Mouse (Mus musculus) olfactory bulb, adult 2 months (tissue): ENCODE measurements around the gene Eif2b3. TPM values are rescaled to one million over a fixed set of nuclear protein-coding genes. Genes with fewer than 3 reads are reported as not detected.

ENCODE experiments used
- H3K27ac ChIP-seq: fragments of 200-500 bp; 2 replicates; pipeline ENCODE4 v1.5.1; 2012; ENCODE audit warnings: low read depth, low read length; ENCODE audit not compliant: insufficient read depth
- H3K4me1 ChIP-seq: fragments of 200-500 bp; 2 replicates; pipeline ENCODE4 v1.6.1; 2012; ENCODE audit warnings: low read length; ENCODE audit not compliant: control insufficient read depth, insufficient read depth
- H3K4me3 ChIP-seq: fragments of 200-500 bp; 2 replicates; pipeline ENCODE4 v1.5.1; 2012; ENCODE audit warnings: mild to moderate bottlenecking, low read depth, low read length, moderate library complexity; ENCODE audit not compliant: insufficient read depth
- CTCF ChIP-seq: fragments of 200-500 bp; IDR thresholded peaks from 2 replicates; pipeline ENCODE4 v1.5.1; 2012; ENCODE audit warnings: low read depth, mild to moderate bottlenecking, low read length, moderate library complexity; ENCODE audit not compliant: insufficient read depth
- POLR2A ChIP-seq: fragments of 200-500 bp; IDR thresholded peaks from 2 replicates; pipeline ENCODE4 v1.6.1; 2012; ENCODE audit warnings: mild to moderate bottlenecking, low read depth, low read length, moderate library complexity; ENCODE audit not compliant: insufficient read depth
- WGBS: fragments of 180-500 bp; shearing (Covaris S2); methylation state at CpG from one replicate; pipeline ENCODE4 v1.1.7; 2018; 5-methylcytosine and 5-hydroxymethylcytosine counted together
- polyA plus RNA-seq: library from polyadenylated mRNA; stranded (reverse); fragments of >200 nt; gene quantifications from 2 replicates; pipeline ENCODE4 v1.2.4, GENCODE M21; 2012; ENCODE audit warnings: low replicate concordance; ENCODE audit not compliant: missing spikeins, insufficient read depth, insufficient read length

The Eif2b3 gene
- polyA plus RNA-seq, 1 experiment, result not detected

GRCm38 (mm10) chr4:117010231-117010630, 9.0 kb upstream of the Eif2b3 start:
- Histone ChIP-seq H3K27ac (no peak overlapping the region), H3K4me3 (no peak overlapping the region), H3K4me1 (no peaks in the 10 kb centered on the region)
- WGBS, result 82% methylated on average over 5 of the region's 5 CpGs
- TF ChIP-seq POLR2A (no peak), CTCF (no peak)

DNA sequence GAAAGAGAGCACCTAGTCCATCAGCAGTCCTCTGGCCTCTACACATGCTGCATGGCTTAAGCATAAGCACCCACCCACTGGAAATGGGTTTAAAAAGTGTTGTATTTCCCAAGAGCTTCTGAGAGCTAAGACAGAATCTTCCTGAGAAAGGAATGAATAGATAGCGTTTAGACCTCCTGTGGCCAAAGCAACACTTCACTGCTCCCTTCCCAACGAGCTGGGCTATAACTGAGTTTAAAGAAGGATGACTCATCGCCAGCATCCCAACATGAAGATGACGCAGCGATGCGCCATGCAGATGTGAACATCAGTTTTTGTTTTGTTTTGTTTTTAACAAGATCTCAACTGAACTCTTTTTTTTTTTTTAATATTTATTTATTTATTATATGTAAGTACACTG, 5.6 kb upstream of the Eif2b3 start:
- Histone ChIP-seq H3K4me3 (no peak overlapping the region), H3K27ac (no peak overlapping the region), H3K4me1 (no peaks in the 10 kb centered on the region)
- TF ChIP-seq POLR2A, result no peak
- no peak for TF ChIP-seq CTCF
- WGBS, result 63% methylated on average over 6 of the region's 6 CpGs

GRCm38 (mm10) chr4:117014901-117015415, 4.2 kb upstream of the Eif2b3 start:
- no peaks in the 10 kb centered on the region for H3K4me1 ChIP-seq
- no peak overlapping the region for H3K27ac ChIP-seq
- WGBS, result 61% methylated on average over 4 of the region's 4 CpGs
- TF ChIP-seq CTCF, result no peak
- no peak for TF ChIP-seq POLR2A
- H3K4me3 ChIP-seq, result no peak overlapping the region

- no peak for TF ChIP-seq POLR2A
- TF ChIP-seq CTCF, result no peak
Measured at GRCm38 (mm10) chr4:117017738-117018137, 1.5 kb upstream of the Eif2b3 start.

GRCm38 (mm10) chr4:117018327-117018726, 875 bp upstream of the Eif2b3 start:
- 70% methylated on average over 7 of the region's 7 CpGs for WGBS
- H3K4me1 ChIP-seq, result no peaks in the 10 kb centered on the region
- no peak overlapping the region for H3K4me3 ChIP-seq
- no peak for TF ChIP-seq POLR2A
- TF ChIP-seq CTCF, result no peak
- no peak overlapping the region for H3K27ac ChIP-seq

More at GRCm38 (mm10) chr4:117017738-117018137, 1.5 kb upstream of the Eif2b3 start:
- Histone ChIP-seq H3K27ac (no peak overlapping the region), H3K4me1 (no peaks in the 10 kb centered on the region), H3K4me3 (no peak overlapping the region)
- WGBS, result 86% methylated on average over 2 of the region's 2 CpGs

- Histone ChIP-seq H3K4me3 (no peak overlapping the region), H3K27ac (no peak overlapping the region), H3K4me1 (no peaks in the 10 kb centered on the region)
- 98% methylated on average over 4 of the region's 4 CpGs for WGBS
- TF ChIP-seq CTCF, result no peak
- TF ChIP-seq POLR2A, result no peak
Measured at GRCm38 (mm10) chr4:117023469-117023868, 4.3 kb downstream of the Eif2b3 start.

GRCm38 (mm10) chr4:117031105-117031504, 11.9 kb downstream of the Eif2b3 start:
- 97% methylated on average over 1 of the region's 1 CpGs for WGBS
- no peak overlapping the region for H3K27ac ChIP-seq
- H3K4me1 ChIP-seq, result no peaks in the 10 kb centered on the region
- no peak overlapping the region for H3K4me3 ChIP-seq
- TF ChIP-seq CTCF (no peak), POLR2A (no peak)

DNA sequence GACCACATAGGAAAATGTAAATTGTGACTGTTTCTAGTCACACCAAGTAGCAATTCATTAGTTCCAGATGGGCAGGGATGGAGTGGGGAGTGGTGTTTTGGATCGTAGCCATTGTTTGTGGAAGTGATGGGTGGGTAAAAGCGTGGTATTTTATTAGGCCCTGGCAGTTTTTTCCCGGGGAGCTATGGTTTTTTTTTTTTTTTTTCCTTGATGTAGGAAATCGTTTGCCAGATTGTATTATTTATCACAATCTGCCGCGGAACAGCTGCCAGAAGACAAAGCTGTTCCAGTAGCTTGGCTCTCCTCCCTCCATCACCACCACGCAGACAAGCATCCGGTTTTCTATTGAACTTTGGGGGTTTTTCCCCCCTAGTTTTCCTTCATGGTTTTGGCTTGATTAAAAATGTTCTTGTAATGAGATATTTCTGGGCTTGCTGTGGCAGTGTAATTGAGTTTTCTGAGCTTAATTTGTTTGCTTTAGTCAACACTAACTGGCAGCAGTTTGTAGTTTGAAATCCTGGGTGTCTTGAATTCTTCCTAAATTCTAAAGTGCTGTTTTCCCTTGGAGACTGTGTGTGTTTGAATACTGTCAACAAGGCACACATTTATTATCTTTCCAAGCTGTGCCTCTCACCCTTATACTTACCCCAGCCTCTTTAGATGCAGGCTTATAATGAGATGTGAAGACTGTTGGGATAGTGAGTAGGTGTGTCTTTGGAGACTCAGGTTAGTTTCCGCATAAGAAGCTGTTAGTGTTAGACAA, 20.9 kb downstream of the Eif2b3 start:
- Histone ChIP-seq H3K4me1 (peaks cover 4% of the 10 kb centered on the region; the same call in 1 of the 2 replicates), H3K4me3 (no peak overlapping the region), H3K27ac (no peak overlapping the region)
- WGBS, result 14% methylated on average over 9 of the region's 9 CpGs
- no peak for TF ChIP-seq CTCF
- no peak for TF ChIP-seq POLR2A

DNA sequence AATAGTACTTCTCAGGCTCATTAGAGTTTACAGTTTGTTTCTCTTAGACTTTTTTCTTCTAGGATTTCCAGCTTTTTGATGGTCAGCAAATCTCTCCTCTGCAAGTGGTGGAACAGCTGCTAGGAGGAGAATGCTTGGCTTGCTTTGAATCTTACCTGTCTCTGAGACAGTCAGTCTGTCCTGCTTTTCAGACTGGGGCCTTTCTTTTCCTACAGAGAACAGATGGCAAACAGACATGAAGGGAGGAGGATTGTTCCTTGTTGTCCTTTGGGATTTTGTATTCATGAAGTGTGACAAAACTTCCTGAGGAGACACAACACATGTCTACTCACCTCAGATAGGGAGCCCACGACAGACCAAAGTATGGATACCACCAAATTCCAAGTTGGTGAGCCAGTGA, 21.6 kb downstream of the Eif2b3 start:
- TF ChIP-seq CTCF, result no peak
- no peak for TF ChIP-seq POLR2A
- no peak overlapping the region for H3K27ac ChIP-seq
- H3K4me3 ChIP-seq, result no peak overlapping the region
- H3K4me1 ChIP-seq, result peaks cover 4% of the 10 kb centered on the region; the same call in 1 of the 2 replicates
- WGBS, result 82% methylated on average over 1 of the region's 1 CpGs

DNA sequence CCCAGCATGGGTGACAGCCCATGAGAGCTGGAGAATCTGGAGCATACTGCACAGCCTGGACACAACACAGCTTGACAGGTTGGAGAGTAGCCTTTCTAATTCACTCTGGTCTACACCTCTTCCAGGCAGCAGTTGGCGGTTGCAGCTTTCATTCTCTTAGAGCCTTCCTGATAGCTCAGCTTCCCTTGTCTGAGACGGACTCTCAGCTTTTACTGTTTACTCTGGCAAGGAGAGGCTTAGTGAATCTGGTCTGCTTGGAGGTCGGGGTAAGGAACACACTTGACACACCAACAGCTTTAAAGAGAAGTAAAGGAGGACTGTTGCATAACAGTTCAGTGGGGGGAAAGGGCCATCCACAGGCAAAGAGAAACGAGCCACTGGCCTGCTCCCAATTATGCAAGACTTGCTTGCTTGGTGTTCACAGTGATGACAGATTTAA, 22.1 kb downstream of the Eif2b3 start:
- WGBS, result 57% methylated on average over 4 of the region's 4 CpGs
- TF ChIP-seq CTCF (no peak), POLR2A (no peak)
- no peak overlapping the region for H3K27ac ChIP-seq
- peaks cover 4% of the 10 kb centered on the region; the same call in 1 of the 2 replicates for H3K4me1 ChIP-seq
- no peak overlapping the region for H3K4me3 ChIP-seq
